Mouse (Mus musculus): ENCODE data around the gene Cntn3.

GRCm38 (mm10) chr6:102322614-102323284, 250.2 kb downstream of the Cntn3 start:
- TF ChIP-seq CTCF (IDR thresholded peaks at IDR 0.05; ENCODE audit: extremely low read depth, insufficient read length, insufficient replicate concordance, low read depth, low read length) (no peak), POLR2A (IDR thresholded peaks at IDR 0.05; ENCODE audit: low read depth, low read length) (no peak)
